Mouse (Mus musculus): ENCODE measurements at regions not wholly inside any gene's neighbourhood (a gene's known extent, or its start where the extent isn't known, plus 50 kb on each side); places are given as distances from the start of the nearest gene placed in this dataset.
"Not testable (repeated sequence)": the region's sequence is repeated elsewhere in the genome, so short reads cannot be mapped to it uniquely, and the experiment has no call there.

GRCm38 (mm10) chr2:171985813-171986572, 57.3 kb downstream of the Cbln4 start:
- no peak for DNase-seq (ENCODE audit: low spot score)

DNA sequence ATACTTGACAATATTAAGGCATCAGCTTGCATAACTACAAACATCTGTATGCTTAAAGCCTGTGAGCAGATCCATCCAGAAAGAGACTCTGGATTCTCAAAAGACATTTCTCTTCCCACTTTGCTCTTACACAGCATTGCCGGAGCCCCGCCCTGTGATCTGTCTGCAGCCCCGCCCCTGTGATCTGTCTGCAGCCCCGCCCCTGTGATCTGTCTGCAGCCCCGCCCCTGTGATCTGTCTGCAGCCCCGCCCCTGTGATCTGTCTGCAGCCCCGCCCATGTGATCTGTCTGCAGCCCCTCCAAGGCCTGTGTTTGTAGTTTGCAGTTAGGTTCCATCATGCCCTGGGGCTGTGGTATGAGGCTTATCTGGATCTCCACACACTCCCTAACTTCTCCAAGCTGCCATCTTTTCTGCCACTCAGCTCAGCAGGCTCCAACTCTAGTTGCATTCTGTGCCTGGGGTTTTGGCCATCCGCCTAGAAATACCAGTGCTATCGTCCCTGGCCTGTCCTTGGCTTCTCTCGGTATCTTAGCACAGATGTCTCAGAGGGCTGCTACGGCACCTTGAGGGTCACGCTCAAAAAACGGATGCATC, 73.9 kb downstream of the Cbln4 start:
- DNase-seq (ENCODE audit: low spot score): no peak

GRCm38 (mm10) chr2:171946569-171947250, 96.6 kb downstream of the Cbln4 start:
- no peak for DNase-seq (ENCODE audit: low spot score)

DNA sequence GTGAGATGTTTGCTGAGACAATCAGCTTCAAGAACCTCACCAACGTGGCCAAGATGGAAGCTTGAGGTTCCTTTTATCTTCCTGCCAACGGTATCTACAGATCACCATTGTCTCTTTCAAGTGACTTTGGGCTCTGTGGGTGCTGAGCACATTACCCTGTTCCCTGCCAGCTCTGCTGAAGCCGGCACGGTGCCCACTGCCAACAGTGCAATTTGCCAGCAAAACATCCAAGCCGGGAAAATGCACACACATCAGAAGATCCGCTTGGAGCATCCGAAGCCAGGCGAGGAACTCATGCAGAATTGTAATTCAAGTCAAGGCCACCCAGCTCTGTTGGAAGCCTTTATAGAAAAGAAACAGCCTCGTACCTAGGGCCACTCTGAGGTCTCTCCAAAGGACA, 100.6 kb downstream of the Cbln4 start:
- DNase-seq (ENCODE audit: low spot score): no peak

- DNase-seq (ENCODE audit: low spot score): no peak
Observed at GRCm38 (mm10) chr2:171935646-171936325, 107.5 kb downstream of the Cbln4 start.

DNA sequence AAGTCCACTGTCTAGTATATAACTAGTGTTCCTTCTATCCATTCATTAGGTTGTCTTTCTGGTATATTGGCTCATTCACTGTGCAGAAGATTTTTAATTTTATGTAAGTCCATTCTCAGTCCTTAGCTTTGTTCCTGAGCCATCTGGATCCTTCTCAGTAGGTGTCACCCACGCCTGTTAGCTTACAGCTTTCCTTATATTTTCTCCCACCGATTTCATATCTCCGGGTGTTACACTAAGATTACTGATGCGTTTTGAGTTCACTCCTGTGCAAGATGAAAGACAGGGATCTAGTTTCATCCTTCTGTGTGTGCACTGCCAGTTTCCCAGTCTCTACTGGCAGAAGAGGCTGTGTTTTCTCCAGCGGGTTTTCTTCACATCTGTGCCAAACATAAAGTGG, 122.3 kb downstream of the Cbln4 start:
- no peak for DNase-seq (ENCODE audit: low spot score)

- DNase-seq (ENCODE audit: low spot score): no peak
Observed at GRCm38 (mm10) chr2:171887306-171887705, 156.0 kb downstream of the Cbln4 start.

GRCm38 (mm10) chr2:171879238-171879960, 163.9 kb downstream of the Cbln4 start:
- not testable (repeated sequence) for DNase-seq (ENCODE audit: low spot score)

DNA sequence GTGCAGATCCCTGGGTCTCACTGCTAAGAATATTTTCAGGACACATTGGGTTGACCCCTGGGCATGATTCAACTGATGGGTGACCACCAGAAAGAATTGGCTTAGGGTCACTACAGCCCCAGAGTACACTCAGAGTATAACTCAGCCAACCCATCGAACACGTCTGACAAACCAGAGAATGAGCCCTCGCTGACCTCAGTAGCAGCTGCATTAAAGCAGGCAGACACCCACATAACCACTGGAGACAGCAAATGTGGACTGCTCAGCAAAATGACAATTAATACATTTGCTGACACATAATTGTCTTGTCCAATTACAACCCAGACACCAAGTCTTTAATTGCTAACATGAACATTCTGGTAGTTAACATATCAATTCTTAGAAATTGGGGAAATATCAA, 175.7 kb downstream of the Cbln4 start:
- no peak for DNase-seq (ENCODE audit: low spot score)

GRCm38 (mm10) chr2:171864376-171864965, 178.8 kb downstream of the Cbln4 start:
- DNase-seq (ENCODE audit: low spot score): no peak

GRCm38 (mm10) chr2:171862626-171863025, 180.6 kb downstream of the Cbln4 start:
- no peak for DNase-seq (ENCODE audit: low spot score)

- no peak for DNase-seq (ENCODE audit: low spot score)
Observed at GRCm38 (mm10) chr2:171858894-171859293, 184.4 kb downstream of the Cbln4 start.

- DNase-seq (ENCODE audit: low spot score): no peak
Observed at GRCm38 (mm10) chr2:171856491-171856890, 186.8 kb downstream of the Cbln4 start.

GRCm38 (mm10) chr2:171846826-171847492, 196.3 kb downstream of the Cbln4 start:
- no peak for DNase-seq (ENCODE audit: low spot score)

GRCm38 (mm10) chr2:171840058-171840713, 203.1 kb downstream of the Cbln4 start:
- DNase-seq (ENCODE audit: low spot score): no peak

DNA sequence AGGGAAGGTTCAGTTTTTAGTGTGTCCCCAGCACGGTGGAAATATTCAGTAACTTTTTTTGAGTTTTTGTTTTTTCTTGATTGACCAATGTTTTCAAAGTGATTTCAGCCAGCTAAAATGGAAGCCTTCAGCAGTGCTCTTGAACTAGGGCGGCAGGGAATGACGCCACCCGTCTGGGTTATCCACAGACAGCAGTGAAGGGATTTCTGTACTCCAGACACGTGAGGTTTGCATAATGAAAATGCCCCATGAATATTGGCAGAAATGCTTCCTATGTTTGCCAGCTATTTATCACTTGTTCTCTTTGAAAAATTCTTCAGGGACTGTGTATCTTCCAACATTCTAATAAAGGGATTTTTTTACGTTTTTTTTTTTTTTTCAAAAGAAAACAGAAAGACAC, 221.1 kb downstream of the Cbln4 start:
- no peak for DNase-seq (ENCODE audit: low spot score)

DNA sequence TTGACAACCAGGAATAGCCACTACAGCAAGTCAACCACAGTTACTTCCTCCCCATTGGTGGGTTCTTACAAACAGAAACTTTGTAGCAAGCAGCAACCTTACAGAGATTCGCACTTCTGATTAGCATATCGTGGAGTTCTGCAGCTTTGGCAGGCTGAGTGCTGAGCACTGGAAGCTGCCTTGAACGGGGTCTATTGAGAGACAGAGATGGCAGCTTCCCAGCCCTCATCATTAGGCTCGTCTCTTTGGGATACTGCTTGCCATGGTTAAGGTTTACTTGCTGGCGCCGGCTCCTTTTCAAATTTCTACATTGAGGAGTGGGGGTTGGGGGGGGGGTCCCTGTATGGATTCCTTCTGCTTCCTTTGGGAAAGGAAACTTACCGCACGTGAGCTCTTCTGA, 224.8 kb downstream of the Cbln4 start:
- DNase-seq (ENCODE audit: low spot score): no peak

- no peak for DNase-seq (ENCODE audit: low spot score)
Observed at GRCm38 (mm10) chr2:171816685-171817419, 226.4 kb downstream of the Cbln4 start.

DNA sequence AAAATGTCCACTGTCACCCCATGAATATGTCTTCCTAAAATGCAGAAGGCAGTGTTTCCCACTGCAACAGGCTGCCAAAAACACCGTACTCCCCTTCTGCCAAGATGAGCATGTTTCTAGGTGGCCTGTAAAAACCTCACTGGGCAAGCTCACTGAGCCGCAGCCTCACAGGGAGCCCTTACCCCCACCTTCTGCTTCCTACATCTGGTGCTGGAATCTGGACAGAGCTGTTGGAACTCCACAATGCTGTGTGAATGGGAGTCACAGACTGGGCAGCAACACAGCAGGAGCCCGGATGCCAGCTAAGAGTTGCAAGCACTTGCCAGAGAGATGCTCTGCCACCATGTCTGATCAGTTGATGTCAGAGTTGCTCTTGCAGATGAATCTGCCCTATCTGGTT, 230.6 kb downstream of the Cbln4 start:
- no peak for DNase-seq (ENCODE audit: low spot score)

GRCm38 (mm10) chr2:171805376-171805775, 237.9 kb downstream of the Cbln4 start:
- DNase-seq (ENCODE audit: low spot score): no peak
